Mouse (Mus musculus): ENCODE results near the gene Gm7271.

GRCm38 (mm10) chr5:76441431-76441830 lies 42.4 kb upstream of the Gm7271 start:
- no peak for TF ChIP-seq POLR2A (IDR thresholded peaks at IDR 0.05; ENCODE audit: low read depth, low read length)
- no peak for TF ChIP-seq CTCF (IDR thresholded peaks at IDR 0.05; ENCODE audit: extremely low read depth, insufficient read length, insufficient replicate concordance, low read depth, low read length)
